Mouse (Mus musculus): ENCODE data around the gene Fzd4.

DNA sequence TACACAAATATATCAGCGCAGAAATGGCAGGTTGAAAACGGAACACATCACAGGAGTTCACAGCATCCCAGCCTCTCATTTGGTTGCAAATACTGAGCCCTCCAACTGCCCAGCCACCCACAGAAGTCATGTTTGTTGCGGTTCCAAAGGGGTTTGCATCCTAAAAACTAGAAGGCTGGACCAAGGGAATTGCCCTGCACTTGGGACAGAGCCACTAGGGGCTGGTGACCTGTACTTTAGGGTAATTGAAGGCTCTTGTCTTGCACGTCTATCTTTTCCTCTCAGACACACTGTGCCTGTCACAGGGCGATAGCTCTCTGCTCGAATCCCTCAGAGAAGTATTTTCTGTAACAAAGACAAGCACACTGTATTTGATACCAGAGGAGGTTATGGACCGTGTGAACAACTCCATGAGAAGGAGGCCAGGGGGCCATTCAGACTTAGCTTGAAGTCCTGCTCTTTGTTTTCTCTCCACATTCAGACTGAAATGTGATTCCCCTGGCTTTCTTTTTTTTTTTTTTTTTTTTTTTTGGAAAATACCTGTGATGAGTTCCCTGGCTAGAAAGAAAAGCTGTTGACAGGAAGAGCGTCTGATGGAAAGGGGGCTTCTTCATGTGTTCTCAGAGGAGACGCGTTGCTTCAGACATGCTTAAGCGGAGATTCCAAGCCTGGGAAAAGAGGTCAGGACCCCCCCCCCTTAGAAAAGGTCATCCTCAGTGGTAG is 2.9 kb upstream of the Fzd4 start:
- no peak for TF ChIP-seq CTCF (IDR thresholded peaks at IDR 0.05)
- TF ChIP-seq EP300 (IDR thresholded peaks at IDR 0.05; ENCODE audit: insufficient read depth, low read depth, low read length): no peak

Data from heart, adult 2 months (tissue).